Mouse (Mus musculus) liver, adult 10 weeks (tissue): Measurements from ENCODE around the gene Fbxw9. TPM values are rescaled to one million over a fixed set of nuclear protein-coding genes. Genes with fewer than 3 reads are reported as not detected.

ENCODE experiments used
- polyA plus RNA-seq: library from polyadenylated mRNA; stranded (reverse); fragments of 350-450 nt; fragmentation: Illumina TruSeq; extraction: RNeasy Lipid Tissue Mini Kit (QIAGEN cat#74804); gene quantifications from one replicate; pipeline ENCODE4 v1.2.3, GENCODE M21; 2014; ENCODE audit warnings: low read depth, low replicate concordance

Gene Fbxw9
- 2.5 TPM for polyA plus RNA-seq

DNA sequence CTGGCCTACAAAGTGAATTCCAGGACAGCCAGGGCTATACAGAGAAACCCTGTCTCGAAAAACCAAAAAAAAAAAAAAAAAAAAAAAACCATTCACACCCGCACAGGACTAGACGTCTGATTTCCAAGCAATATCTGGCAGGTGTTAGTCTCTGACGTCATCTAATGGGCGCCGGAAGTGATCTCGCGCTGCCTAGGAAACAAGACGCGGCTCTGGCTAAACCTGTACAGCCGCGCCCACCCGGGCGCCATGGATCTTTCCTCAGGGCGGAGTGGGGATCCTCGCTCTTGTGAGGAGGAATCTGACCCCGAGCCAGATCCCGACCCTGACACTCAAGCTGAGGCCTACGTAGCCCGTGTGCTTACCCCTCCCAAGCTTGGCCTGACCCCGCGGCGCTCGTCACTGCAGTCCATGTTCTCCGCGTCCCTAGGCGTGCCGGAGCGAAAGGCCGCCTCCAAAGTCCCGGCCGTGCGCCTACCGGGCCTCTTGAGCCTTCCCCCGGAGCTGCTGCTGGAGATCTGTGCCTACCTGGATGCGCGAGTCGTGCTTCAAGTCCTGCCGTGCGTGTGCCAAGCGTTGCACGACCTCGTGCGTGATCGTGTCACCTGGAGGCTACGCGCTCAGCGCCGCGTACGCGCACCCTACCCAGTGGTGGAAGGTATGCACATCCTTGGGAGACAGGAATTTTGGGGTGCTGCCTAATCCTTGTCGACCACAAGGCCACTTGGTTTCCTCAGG, at the start of gene Fbxw9:
Gene Fbxw9 (plus strand): TSS at position 177 of the 738 bp plus-strand sequence.

DNA sequence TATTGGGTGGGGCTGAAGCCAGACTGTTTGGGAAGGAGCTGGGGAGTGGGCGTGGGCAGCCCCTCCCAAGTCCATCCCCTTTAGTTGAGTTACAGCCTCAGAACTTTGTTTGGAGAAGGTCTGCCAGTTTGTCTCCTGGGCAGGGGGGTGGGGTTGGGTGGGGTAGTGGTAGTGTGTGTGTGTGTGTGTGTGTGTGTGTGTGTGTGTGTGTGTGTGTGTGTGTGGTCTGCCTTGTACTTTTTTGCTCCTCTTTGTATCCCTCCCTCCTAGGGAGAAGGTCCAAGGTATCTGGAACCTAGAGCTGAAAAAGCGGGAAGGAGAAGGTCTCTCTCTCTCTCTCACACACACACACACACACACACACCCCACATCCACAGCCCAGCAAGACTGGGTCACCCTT, 45.4 kb upstream of the Fbxw9 start, which contains the start of gene Best2:
Gene Best2 (minus strand): TSS at position 101 of the 400 bp plus-strand sequence.

DNA sequence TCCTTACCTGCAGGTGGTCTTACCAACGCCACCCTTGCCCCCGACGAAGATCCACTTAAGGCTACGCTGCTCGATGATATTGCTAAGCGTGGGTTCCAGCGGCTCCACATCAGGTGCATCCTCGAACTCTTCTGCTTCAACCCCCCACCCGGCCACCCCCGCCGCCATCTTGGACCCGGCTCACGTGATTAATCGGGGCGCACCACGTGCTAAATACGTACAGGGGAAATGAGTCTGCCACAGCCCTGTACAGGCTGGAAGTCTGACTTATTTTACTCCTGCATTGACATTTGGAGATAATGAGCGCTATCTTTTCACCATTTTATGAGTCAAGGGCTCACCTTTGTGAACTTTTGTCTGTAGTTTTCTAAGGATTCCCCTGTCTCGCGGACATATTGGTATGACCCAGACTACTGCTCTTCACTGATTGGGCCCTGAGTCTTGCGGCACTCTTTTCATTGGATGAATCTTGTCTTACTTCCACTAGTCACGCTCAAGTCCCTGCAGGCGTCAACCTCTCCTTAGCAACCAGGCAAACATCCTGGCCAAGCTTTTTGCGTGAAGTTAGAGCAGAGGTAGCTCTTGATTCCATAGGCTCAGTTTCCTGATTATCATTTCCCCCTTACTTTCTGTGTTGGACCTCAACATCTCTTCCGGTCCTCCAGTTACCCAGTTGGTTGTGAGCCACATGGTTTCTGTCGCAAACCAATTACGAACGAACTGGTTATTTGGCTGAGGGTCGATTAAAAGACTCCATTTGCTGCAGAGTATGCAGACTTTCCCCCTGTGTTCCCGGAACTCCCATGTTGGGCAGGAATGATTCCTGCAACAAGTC, 34.5 kb upstream of the Fbxw9 start, which contains the start of gene Asna1:
Gene Asna1 (minus strand): TSS at position 184 of the 835 bp plus-strand sequence.

DNA sequence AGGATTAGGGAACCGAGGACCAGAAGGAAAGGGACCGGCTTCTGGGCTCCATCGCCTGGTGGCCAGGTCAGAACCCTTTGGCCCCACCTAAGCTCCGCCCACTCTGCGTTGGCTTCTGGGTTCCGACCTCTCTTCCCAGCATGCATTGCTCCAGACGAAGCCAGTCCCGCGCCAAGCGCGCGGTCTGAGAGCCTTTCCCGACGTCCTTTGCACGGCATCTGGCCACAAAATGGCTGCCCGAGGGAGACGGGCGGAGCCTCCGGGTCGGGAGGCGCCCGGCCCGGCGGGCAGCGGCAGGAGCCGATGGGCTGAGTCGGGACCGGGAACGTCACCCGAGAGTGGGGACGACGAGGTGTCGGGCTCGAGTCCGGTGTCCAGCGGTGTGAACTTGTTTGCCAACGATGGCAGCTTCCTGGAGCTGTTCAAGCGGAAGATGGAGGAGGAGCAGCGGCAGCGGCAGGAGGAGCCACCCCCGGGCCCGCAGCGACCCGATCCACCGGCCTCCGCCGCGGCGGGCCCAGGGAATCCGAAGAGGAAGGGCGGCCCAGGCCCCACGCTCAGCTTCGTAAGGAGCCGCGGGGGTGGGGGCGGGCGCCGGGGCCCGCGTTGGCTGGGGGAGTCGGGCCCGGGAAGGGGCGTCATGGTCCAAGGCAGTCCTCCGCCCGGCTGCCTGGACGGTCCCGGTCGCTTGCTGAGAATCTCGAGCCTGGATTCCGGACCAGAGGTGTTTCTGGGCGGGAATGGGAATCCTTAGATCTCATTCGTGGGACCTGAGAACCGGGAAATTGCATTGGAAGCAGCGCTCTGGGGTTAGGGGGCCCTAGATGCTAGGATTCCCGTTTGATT, 33.0 kb upstream of the Fbxw9 start, which contains the start of gene Trir:
Gene Trir (plus strand): TSS at position 154 of the 846 bp plus-strand sequence.

DNA sequence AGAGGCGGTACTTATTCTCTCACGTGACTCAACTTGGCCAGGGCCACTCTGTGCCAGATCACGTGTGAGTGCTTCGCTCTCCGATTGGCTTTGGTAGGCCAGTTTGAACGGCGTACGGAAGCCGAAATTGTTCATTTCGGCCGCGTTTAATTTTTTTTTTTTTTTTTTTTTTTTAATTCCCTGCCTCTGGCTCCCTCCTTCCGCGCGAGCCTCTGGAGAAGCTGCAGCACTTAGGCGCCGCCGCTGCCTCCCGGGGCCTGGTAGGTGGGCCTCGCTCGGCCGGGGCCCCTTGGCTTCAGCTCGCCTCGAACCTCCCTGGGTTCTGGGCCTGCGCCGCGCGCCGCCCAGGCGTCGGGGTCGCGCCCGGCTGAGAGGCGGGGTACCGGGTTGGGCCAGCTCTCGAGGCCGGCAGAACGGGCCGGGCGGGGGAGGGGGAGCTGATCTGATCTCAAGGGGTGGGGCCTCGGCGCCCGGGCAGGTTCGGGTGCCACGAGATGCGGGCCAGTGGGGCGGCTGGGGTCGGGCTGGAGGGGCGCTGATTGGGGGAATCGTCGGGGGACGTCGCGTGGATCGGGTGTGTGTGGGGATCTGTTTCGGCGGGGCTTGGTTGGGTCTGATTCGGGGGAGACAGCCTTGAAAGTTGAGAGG, 23.0 kb upstream of the Fbxw9 start, which contains the start of gene Tnpo2:
Gene Tnpo2 (plus strand): TSS at position 198 of the 648 bp plus-strand sequence.

DNA sequence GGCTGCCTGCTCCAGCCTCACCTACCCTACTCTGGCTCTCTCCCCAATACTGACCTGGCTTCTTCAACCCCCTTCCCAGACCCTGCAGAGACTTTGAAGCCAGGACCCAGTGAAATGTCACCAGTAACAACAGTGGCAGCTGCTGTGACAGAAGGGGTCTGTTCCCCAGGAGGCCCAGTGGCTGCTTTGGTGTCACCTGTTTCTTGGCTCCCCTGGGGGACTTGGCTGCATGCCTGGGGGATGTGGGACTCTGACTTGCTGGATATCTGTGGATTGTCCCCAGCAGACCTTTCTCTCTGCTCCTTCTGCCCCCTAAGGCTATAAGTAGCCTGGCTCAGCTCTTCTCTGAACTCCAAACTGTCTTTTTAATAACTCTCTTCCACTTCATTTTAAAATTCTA, 8.1 kb downstream of the Fbxw9 start, which contains the start of gene Gm5741:
Gene Gm5741 (minus strand): TSS at position 1 of the 400 bp plus-strand sequence.

DNA sequence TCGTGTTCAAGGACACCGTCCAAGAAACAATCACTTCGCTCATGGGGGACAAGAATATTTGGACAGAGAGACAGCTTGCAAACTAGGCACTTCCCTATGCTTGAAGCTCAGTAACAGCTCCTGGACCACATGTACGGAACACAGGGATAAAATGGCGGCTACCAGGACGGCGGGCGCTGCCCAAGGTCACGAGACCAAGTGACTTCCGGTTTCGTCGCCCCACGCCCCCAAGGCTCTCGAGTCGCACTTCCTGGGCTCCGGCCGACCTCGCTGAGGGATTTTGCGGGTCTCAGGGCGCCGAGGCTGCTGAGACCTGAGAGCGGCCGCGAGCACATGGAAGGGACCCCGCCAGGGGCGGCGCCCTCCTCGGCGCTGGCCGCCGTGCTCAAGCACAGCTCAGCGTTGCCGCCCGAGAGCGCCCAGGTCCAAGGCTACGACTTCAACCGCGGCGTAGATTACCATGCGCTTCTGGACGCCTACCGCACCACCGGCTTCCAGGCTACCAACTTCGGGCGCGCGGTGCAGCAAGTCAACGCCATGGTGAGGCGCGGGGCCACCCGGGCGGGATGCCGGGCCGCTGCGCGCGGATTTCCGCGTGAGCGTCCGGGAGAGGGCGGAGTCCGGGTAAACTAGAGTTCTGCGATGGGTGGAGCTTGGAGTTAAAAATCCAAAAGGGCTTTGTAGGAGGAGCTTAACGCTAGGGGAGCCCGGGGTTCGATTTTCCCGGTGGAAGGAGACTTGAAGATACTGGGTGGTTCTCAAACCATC, 11.8 kb downstream of the Fbxw9 start, which contains the start of gene Dhps:
Gene Dhps (plus strand): TSS at position 244 of the 768 bp plus-strand sequence.

DNA sequence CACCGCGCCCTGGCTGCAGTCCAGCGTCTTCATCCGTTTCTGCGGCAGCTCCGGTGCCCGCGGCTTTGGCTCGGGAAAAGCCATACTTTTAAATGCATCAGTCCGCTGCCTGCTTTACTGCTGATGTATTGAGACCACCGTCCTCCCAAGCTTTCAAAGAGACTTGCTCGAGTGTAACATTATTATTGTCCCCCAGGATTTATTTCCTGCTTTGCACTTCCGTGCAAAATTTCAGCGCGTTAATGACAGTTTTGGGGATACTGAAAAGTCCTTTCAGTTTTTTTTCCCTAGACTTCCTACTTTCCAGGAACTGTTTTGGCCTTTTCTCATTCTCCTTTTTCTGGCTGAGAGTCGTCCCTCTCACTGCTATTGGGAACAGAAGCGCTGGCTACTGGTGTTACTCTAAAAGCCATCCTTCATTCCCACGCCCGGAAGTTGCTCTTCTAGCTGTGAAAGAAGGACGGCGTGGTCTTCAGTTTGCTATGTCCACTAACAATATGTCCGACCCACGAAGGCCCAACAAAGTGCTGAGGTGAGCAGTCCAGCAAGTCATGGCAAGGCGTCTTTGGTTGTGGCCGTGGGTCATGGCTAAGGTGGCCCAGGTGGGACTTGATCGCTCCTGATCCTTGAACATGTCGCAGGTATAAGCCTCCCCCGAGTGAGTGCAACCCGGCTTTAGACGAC, 20.8 kb downstream of the Fbxw9 start, which contains the start of gene Wdr83os:
Gene Wdr83os (plus strand): TSS at position 209 of the 684 bp plus-strand sequence.

DNA sequence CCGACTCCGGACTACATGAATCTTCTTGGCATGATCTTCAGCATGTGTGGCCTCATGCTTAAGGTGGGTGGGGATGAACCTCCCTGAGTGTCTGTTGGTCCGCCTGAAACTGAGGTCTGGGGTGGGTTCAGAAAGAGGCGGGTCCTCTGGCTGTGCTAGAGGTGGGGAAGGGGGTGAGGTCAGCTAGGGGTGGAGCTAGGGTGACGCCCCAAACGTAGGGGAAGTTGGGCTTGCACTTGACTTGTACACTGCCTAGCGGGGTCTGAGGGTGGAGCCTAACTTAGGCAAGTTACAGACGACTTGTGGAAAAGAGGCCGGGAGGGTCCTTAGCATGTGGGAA, 21.3 kb downstream of the Fbxw9 start, which contains the start of gene Wdr83:
Gene Wdr83 (minus strand): TSS at position 91 of the 340 bp plus-strand sequence.

DNA sequence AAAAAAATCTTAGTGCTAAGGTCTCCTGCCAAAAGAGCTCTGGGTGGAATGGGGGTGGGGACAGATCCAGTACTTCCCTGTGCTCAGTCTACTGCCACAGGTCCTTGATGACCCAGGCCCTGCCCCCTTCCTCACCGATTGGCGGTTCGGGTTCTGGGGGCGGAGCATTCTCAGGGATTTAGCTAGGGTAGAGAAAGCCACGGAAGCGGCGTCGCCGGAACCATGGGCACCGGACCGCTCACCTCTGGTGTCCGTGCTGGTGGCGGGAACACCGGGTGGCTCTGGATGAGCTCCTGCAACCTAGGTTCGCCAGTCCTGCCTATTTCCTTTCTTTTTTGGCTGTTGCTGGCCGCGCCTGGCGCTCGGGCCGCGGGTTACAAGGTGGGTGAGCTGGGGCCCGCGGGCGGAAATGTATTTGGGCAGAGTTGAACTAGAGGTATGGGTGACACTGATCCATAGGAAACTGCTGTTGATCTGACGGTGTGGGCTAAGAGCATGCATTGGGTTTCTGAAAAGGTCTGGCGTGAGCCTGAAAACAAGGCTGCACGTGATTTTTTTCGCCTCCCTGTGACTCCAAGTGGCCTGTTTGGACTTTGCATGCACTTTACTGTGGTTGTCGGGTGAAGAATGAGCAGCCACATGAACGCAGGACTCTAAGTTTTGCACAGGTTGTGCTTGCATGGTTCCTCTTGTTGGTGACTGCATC, 23.4 kb downstream of the Fbxw9 start, which contains the start of gene Man2b1:
Gene Man2b1 (plus strand): TSS at position 163 of the 706 bp plus-strand sequence.

Other genes starting within 250 kb of the Fbxw9 start
- 1.3 TPM for gene Dand5, start 237.2 kb upstream of the Fbxw9 start, polyA plus RNA-seq
- 0.74 TPM for gene Gadd45gip1, start 228.5 kb upstream of the Fbxw9 start, polyA plus RNA-seq
- 9.8 TPM for gene Rad23a, start 219.4 kb upstream of the Fbxw9 start, polyA plus RNA-seq
- 778 TPM for gene Calr, start 213.1 kb upstream of the Fbxw9 start, polyA plus RNA-seq
- 2.9 TPM for gene Farsa, start 203.1 kb upstream of the Fbxw9 start, polyA plus RNA-seq
- 1.8 TPM for gene Syce2, start 187.9 kb upstream of the Fbxw9 start, polyA plus RNA-seq
- gene Gcdh, start 166.1 kb upstream of the Fbxw9 start, polyA plus RNA-seq = 511 TPM
- gene Klf1, start 158.1 kb upstream of the Fbxw9 start, polyA plus RNA-seq = 1.0 TPM
- gene Dnase2a, start 151.5 kb upstream of the Fbxw9 start, polyA plus RNA-seq = 9.4 TPM
- gene Mast1, start 122.7 kb upstream of the Fbxw9 start, polyA plus RNA-seq = not detected
- not detected for gene Rtbdn, start 113.1 kb upstream of the Fbxw9 start, polyA plus RNA-seq
- gene Gm49661, start 90.6 kb upstream of the Fbxw9 start, polyA plus RNA-seq = not detected
- 42.1 TPM for gene Prdx2, start 90.5 kb upstream of the Fbxw9 start, polyA plus RNA-seq
- gene Rnaseh2a, start 90.3 kb upstream of the Fbxw9 start, polyA plus RNA-seq = 2.5 TPM
- gene Junb, start 81.3 kb upstream of the Fbxw9 start, polyA plus RNA-seq = 0.50 TPM
- 4.8 TPM for gene Hook2, start 69.5 kb upstream of the Fbxw9 start, polyA plus RNA-seq
- gene Best2, start 45.5 kb upstream of the Fbxw9 start, polyA plus RNA-seq = not detected
- gene Asna1, start 34.8 kb upstream of the Fbxw9 start, polyA plus RNA-seq = 7.6 TPM
- 16.7 TPM for gene Trir, start 33.2 kb upstream of the Fbxw9 start, polyA plus RNA-seq
- gene Tnpo2, start 23.1 kb upstream of the Fbxw9 start, polyA plus RNA-seq = 5.4 TPM
- gene Gm5741, start 7.9 kb downstream of the Fbxw9 start, polyA plus RNA-seq = not detected
- 7.5 TPM for gene Dhps, start 11.7 kb downstream of the Fbxw9 start, polyA plus RNA-seq
- gene Wdr83os, start 20.7 kb downstream of the Fbxw9 start, polyA plus RNA-seq = 11.6 TPM
- gene Wdr83, start 21.3 kb downstream of the Fbxw9 start, polyA plus RNA-seq = 2.8 TPM
- gene Man2b1, start 23.2 kb downstream of the Fbxw9 start, polyA plus RNA-seq = 12.2 TPM
- 1.7 TPM for gene Zfp791, start 63.0 kb downstream of the Fbxw9 start, polyA plus RNA-seq
- gene Cks1brt, start 91.9 kb downstream of the Fbxw9 start, polyA plus RNA-seq = not detected
- gene Olfr371, start 165.9 kb downstream of the Fbxw9 start, polyA plus RNA-seq = not detected
- 11.0 TPM for gene Orc6, start 239.6 kb downstream of the Fbxw9 start, polyA plus RNA-seq
- 163 TPM for gene Vps35, start 239.7 kb downstream of the Fbxw9 start, polyA plus RNA-seq